Mouse (Mus musculus): ENCODE measurements at regions not wholly inside any gene's neighbourhood (a gene's known extent, or its start where the extent isn't known, plus 50 kb on each side); places are given as distances from the start of the nearest gene placed in this dataset.
"Not testable (repeated sequence)": the region's sequence is repeated elsewhere in the genome, so short reads cannot be mapped to it uniquely, and the experiment has no call there.

- CTCF ChIA-PET, result no interaction called here
Measured at GRCm38 (mm10) chr16:63104383-63104782, 250.3 kb downstream of the Pros1 start.

GRCm38 (mm10) chr16:63104938-63105714, 251.0 kb downstream of the Pros1 start:
- CTCF ChIA-PET, result no interaction called here

GRCm38 (mm10) chr16:63116456-63116855, 262.3 kb downstream of the Pros1 start:
- CTCF ChIA-PET, result interaction anchor here (0.6 kb wide), 1 partner anchor 634 kb away, joined by 3 read pairs; no protein-coding TSS in a partner anchor

- CTCF ChIA-PET, result no interaction called here
Measured at GRCm38 (mm10) chr16:63118721-63119120, 264.6 kb downstream of the Pros1 start.

GRCm38 (mm10) chr16:63143851-63144250, 289.7 kb downstream of the Pros1 start:
- CTCF ChIA-PET, result no interaction called here

- CTCF ChIA-PET, result no interaction called here
Measured at GRCm38 (mm10) chr16:63155300-63155821, 301.3 kb downstream of the Pros1 start.

GRCm38 (mm10) chr16:63170101-63170500, 316.0 kb downstream of the Pros1 start:
- CTCF ChIA-PET, result no interaction called here

GRCm38 (mm10) chr16:63179228-63179627, 325.1 kb downstream of the Pros1 start:
- CTCF ChIA-PET, result no interaction called here

- CTCF ChIA-PET, result no interaction called here
Measured at GRCm38 (mm10) chr16:63191181-63191580, 337.1 kb downstream of the Pros1 start.

- CTCF ChIA-PET, result no interaction called here
Measured at GRCm38 (mm10) chr16:63191623-63192022, 337.5 kb downstream of the Pros1 start.

GRCm38 (mm10) chr16:63194595-63194994, 340.5 kb downstream of the Pros1 start:
- CTCF ChIA-PET, result no interaction called here

- CTCF ChIA-PET, result not testable (repeated sequence)
Measured at GRCm38 (mm10) chr16:63213471-63213870, 359.4 kb downstream of the Pros1 start.

GRCm38 (mm10) chr16:63220228-63220879, 366.2 kb downstream of the Pros1 start:
- CTCF ChIA-PET, result no interaction called here

GRCm38 (mm10) chr16:63224608-63225007, 370.5 kb downstream of the Pros1 start:
- CTCF ChIA-PET, result no interaction called here

- CTCF ChIA-PET, result no interaction called here
Measured at GRCm38 (mm10) chr16:63225097-63225496, 371.0 kb downstream of the Pros1 start.

- CTCF ChIA-PET, result no interaction called here
Measured at GRCm38 (mm10) chr16:63229135-63229534, 375.0 kb downstream of the Pros1 start.

GRCm38 (mm10) chr16:63229567-63229966, 375.5 kb downstream of the Pros1 start:
- CTCF ChIA-PET, result no interaction called here

GRCm38 (mm10) chr16:63270173-63270572, 416.1 kb downstream of the Pros1 start:
- CTCF ChIA-PET, result no interaction called here

GRCm38 (mm10) chr16:63277556-63277955, 423.4 kb downstream of the Pros1 start:
- CTCF ChIA-PET, result no interaction called here

- CTCF ChIA-PET, result no interaction called here
Measured at GRCm38 (mm10) chr16:63278259-63278697, 424.2 kb downstream of the Pros1 start.

- CTCF ChIA-PET, result no interaction called here
Measured at GRCm38 (mm10) chr16:63287655-63288054, 433.5 kb downstream of the Pros1 start.

- CTCF ChIA-PET, result no interaction called here
Measured at GRCm38 (mm10) chr16:63311676-63312075, 457.6 kb downstream of the Pros1 start.

GRCm38 (mm10) chr16:63313544-63313943, 459.4 kb downstream of the Pros1 start:
- CTCF ChIA-PET, result no interaction called here
